Mouse (Mus musculus) heart, embryonic 16.5 days (tissue): ENCODE measurements around the gene Klhl24. TPM values are rescaled to one million over a fixed set of nuclear protein-coding genes. Genes with fewer than 3 reads are reported as not detected.
"Not testable (repeated sequence)": the region's sequence is repeated elsewhere in the genome, so short reads cannot be mapped to it uniquely, and the experiment has no call there.

Experiments used
- ATAC-seq: fragments of 200-750 bp; cut with Nextera tagmentation; replicated peaks from 2 replicates; pipeline ENCODE4 v1.8.0; 2017; ENCODE audit warnings: moderate number of reproducible peaks; ENCODE audit not compliant: insufficient read depth, low FRiP score; ENCODE audit errors: extremely low read depth
- H3K27ac ChIP-seq: fragments of 300-500 bp; sonication (generic); 2 replicates; pipeline ENCODE4 v1.5.1; 2014; ENCODE audit warnings: mild to moderate bottlenecking, low read length, control low read depth, moderate library complexity
- H3K27me3 ChIP-seq: fragments of 300-500 bp; sonication (generic); 2 replicates; pipeline ENCODE4 v1.6.1; 2014; ENCODE audit warnings: low read length, mixed read lengths; ENCODE audit not compliant: control insufficient read depth, insufficient read depth
- H3K36me3 ChIP-seq: fragments of 300-500 bp; sonication (generic); 2 replicates; pipeline ENCODE4 v1.6.1; 2014; ENCODE audit not compliant: control insufficient read depth, insufficient read depth
- H3K4me1 ChIP-seq: fragments of 300-500 bp; sonication (generic); 2 replicates; pipeline ENCODE4 v1.6.1; 2014; ENCODE audit warnings: low read length, mixed read lengths; ENCODE audit not compliant: control insufficient read depth, insufficient read depth
- H3K4me2 ChIP-seq: fragments of 300-500 bp; sonication (generic); 2 replicates; pipeline ENCODE4 v1.6.1; 2014; ENCODE audit warnings: low read depth, mild to moderate bottlenecking, control low read depth, low read length
- H3K4me3 ChIP-seq: fragments of 300-500 bp; sonication (generic); 2 replicates; pipeline ENCODE4 v1.5.1; 2014; ENCODE audit warnings: mild to moderate bottlenecking, control low read depth, low read length
- H3K9ac ChIP-seq: fragments of 300-500 bp; sonication (generic); 2 replicates; pipeline ENCODE4 v1.6.1; 2014; ENCODE audit warnings: low read length, control low read depth
- H3K9me3 ChIP-seq: fragments of 300-500 bp; sonication (generic); replicated peaks from 2 replicates; pipeline ENCODE4 v1.6.1; 2016; ENCODE audit warnings: low read length; ENCODE audit not compliant: control insufficient read depth
- WGBS: fragments of 180-500 bp; shearing (Covaris S2); extraction: QIAGEN DNeasy Blood & Tissue Kit; methylation state at CpG from one replicate; pipeline ENCODE4 v1.1.7; 2014; 5-methylcytosine and 5-hydroxymethylcytosine counted together
- polyA plus RNA-seq: library from polyadenylated mRNA; unstranded; fragments of >200 nt; fragmentation: Nextera tagmentation; extraction: Ambion mirVana; gene quantifications from 2 replicates; pipeline ENCODE4 v1.2.1, GENCODE M21; 2015

Klhl24 gene
- polyA plus RNA-seq, 1 experiment from 2014 or later = 42.3 TPM

GRCm38 (mm10) chr16:20116069-20116468, 18.7 kb downstream of the Klhl24 start:
- Histone ChIP-seq H3K4me1 (no peaks in the 10 kb centered on the region), H3K36me3 (peaks cover 45% of the 10 kb centered on the region), H3K4me3 (no peak overlapping the region), H3K9ac (no peak overlapping the region), H3K27ac (no peak overlapping the region), H3K27me3 (no peaks in the 10 kb centered on the region), H3K4me2 (no peak overlapping the region), H3K9me3 (no peaks in the 10 kb centered on the region)
- WGBS = 64% methylated on average over 4 of the region's 4 CpGs
- ATAC-seq = no peak

- H3K9ac ChIP-seq, H3K9me3 ChIP-seq, ATAC-seq, H3K4me3 ChIP-seq, H3K27me3 ChIP-seq, H3K4me2 ChIP-seq, H3K27ac ChIP-seq, H3K4me1 ChIP-seq: not testable (repeated sequence)
- 67% methylated on average over 10 of the region's 10 CpGs for WGBS
- peaks cover 38% of the 10 kb centered on the region for H3K36me3 ChIP-seq
These were observed 29.1 kb downstream of the Klhl24 start for GRCm38 (mm10) chr16:20126319-20126883.

GRCm38 (mm10) chr16:20130397-20130796, 33.1 kb downstream of the Klhl24 start:
- H3K4me3 ChIP-seq = no peak overlapping the region
- H3K4me2 ChIP-seq = no peak overlapping the region
- WGBS = 31% methylated on average over 2 of the region's 2 CpGs
- no peaks in the 10 kb centered on the region for H3K9me3 ChIP-seq
- no peak overlapping the region for H3K27ac ChIP-seq
- ATAC-seq = no peak
- peaks cover 12% of the 10 kb centered on the region for H3K36me3 ChIP-seq
- H3K4me1 ChIP-seq = no peaks in the 10 kb centered on the region
- H3K27me3 ChIP-seq = no peaks in the 10 kb centered on the region
- no peak overlapping the region for H3K9ac ChIP-seq

GRCm38 (mm10) chr16:20140772-20141531, 43.6 kb downstream of the Klhl24 start, which contains the start of gene Yeats2:
Gene Yeats2, plus strand, starts transcription at chr16:20141063.
- Histone ChIP-seq H3K4me1 (peaks cover 23% of the 10 kb centered on the region), H3K9ac (peak within 1 kb of the TSS; percentile 93), H3K36me3 (peaks cover 4% of the 10 kb centered on the region), H3K4me2 (peak within 1 kb of the TSS; percentile 84), H3K27me3 (no peaks in the 10 kb centered on the region), H3K4me3 (peak within 1 kb of the TSS; percentile 89), H3K27ac (peak within 1 kb of the TSS; percentile 90), H3K9me3 (peaks cover 3% of the 10 kb centered on the region; the same call in 1 of the 2 replicates)
- ATAC-seq = peak; percentile 92
- under 1% methylated on average over 72 of the region's 92 CpGs for WGBS

GRCm38 (mm10) chr16:20144568-20144967, 47.2 kb downstream of the Klhl24 start:
- Histone ChIP-seq H3K9me3 (peaks cover 3% of the 10 kb centered on the region; the same call in 1 of the 2 replicates), H3K27me3 (no peaks in the 10 kb centered on the region), H3K9ac (no peak overlapping the region), H3K27ac (no peak overlapping the region), H3K36me3 (peaks cover 4% of the 10 kb centered on the region), H3K4me3 (no peak overlapping the region), H3K4me1 (peaks cover 26% of the 10 kb centered on the region), H3K4me2 (no peak overlapping the region)
- WGBS = 85% methylated on average over 3 of the region's 3 CpGs
- ATAC-seq = no peak

GRCm38 (mm10) chr16:20151991-20152390, 54.6 kb downstream of the Klhl24 start:
- H3K36me3 ChIP-seq = peaks cover 24% of the 10 kb centered on the region
- H3K4me1 ChIP-seq = no peaks in the 10 kb centered on the region
- 66% methylated on average over 5 of the region's 5 CpGs for WGBS
- H3K27me3 ChIP-seq = no peaks in the 10 kb centered on the region
- no peak for ATAC-seq
- H3K9me3 ChIP-seq = no peaks in the 10 kb centered on the region
- H3K9ac ChIP-seq = no peak overlapping the region
- H3K27ac ChIP-seq = no peak overlapping the region
- H3K4me2 ChIP-seq = no peak overlapping the region
- H3K4me3 ChIP-seq = no peak overlapping the region

- no peak for ATAC-seq
- no peaks in the 10 kb centered on the region for H3K27me3 ChIP-seq
- H3K27ac ChIP-seq = no peak overlapping the region
- no peak overlapping the region for H3K4me2 ChIP-seq
- no peak overlapping the region for H3K4me3 ChIP-seq
- H3K9me3 ChIP-seq = no peaks in the 10 kb centered on the region
- no peaks in the 10 kb centered on the region for H3K4me1 ChIP-seq
- 58% methylated on average over 3 of the region's 3 CpGs for WGBS
- H3K36me3 ChIP-seq = peaks cover 31% of the 10 kb centered on the region
- H3K9ac ChIP-seq = no peak overlapping the region
These were observed 56.4 kb downstream of the Klhl24 start for GRCm38 (mm10) chr16:20153742-20154141.

- Histone ChIP-seq H3K4me2 (no peak overlapping the region), H3K4me3 (no peak overlapping the region), H3K4me1 (no peaks in the 10 kb centered on the region), H3K36me3 (peaks cover 57% of the 10 kb centered on the region), H3K9ac (no peak overlapping the region), H3K27me3 (no peaks in the 10 kb centered on the region), H3K9me3 (no peaks in the 10 kb centered on the region), H3K27ac (no peak overlapping the region)
- 78% methylated on average over 2 of the region's 2 CpGs for WGBS
- ATAC-seq = no peak
These were observed 62.8 kb downstream of the Klhl24 start for GRCm38 (mm10) chr16:20160130-20160529.

- no peak overlapping the region for H3K4me2 ChIP-seq
- H3K4me1 ChIP-seq = peaks cover 5% of the 10 kb centered on the region; the same call in 1 of the 2 replicates
- no peak for ATAC-seq
- H3K27ac ChIP-seq = no peak overlapping the region
- no peak overlapping the region for H3K9ac ChIP-seq
- WGBS = 87% methylated on average over 3 of the region's 3 CpGs
- 0 out of 2 replicates have a peak, but pooled peaks cover 2% of the 10 kb centered on the region for H3K9me3 ChIP-seq
- peaks cover 55% of the 10 kb centered on the region for H3K36me3 ChIP-seq
- no peaks in the 10 kb centered on the region for H3K27me3 ChIP-seq
- H3K4me3 ChIP-seq = no peak overlapping the region
These were observed 71.7 kb downstream of the Klhl24 start for GRCm38 (mm10) chr16:20169071-20169470.
